Mouse (Mus musculus): ENCODE results near the gene Il4ra.

Gene Il4ra

DNA sequence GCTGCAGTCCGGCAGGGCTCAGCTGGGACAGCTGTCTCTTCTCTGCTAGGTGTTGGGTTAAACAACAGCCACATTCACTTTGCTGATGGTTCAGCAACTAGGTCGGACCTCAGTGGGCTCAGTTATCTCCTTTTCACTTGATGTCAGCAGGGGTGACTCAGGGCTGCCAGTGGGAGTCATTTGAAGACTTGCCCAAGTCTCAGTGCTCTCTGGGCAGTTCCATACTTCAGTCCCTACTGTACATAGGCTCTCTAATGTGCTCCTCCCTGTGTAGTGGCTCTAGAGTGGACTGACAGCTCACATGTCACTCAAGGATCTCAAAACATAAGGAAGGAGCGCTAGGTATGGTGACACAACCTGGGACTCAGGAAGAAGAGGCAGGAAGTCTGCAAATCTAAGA, 8.4 kb upstream of the Il4ra start:
- in situ Hi-C loops (cut with MboI; ENCODE audit: low pct_unique_long_range_greater_than_20kb in 1 of 2, low sequenced_read_pairs in 2 of 2, unreplicated experiment in 1 of 2): no loop called here

DNA sequence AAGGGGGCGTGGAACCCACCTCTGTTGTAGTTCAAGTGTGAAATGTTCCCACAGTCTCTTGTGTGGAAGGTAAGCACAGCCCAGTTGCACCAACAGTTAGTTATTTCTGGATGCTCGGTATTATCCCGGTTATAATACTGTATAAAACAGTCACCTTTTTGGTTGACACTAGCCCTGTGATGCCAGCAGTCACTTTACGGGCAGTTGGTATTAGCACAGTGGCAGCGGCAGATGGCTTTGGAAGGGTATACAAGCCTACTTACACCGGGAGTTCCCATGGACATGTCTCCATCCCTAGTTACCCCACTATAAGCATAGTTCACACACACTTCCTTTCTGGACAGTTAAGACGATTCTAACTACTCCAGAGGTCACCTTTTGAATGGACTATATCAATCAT, 6.6 kb upstream of the Il4ra start:
- in situ Hi-C loops (cut with MboI; ENCODE audit: low pct_unique_long_range_greater_than_20kb in 1 of 2, low sequenced_read_pairs in 2 of 2, unreplicated experiment in 1 of 2): no loop called here

DNA sequence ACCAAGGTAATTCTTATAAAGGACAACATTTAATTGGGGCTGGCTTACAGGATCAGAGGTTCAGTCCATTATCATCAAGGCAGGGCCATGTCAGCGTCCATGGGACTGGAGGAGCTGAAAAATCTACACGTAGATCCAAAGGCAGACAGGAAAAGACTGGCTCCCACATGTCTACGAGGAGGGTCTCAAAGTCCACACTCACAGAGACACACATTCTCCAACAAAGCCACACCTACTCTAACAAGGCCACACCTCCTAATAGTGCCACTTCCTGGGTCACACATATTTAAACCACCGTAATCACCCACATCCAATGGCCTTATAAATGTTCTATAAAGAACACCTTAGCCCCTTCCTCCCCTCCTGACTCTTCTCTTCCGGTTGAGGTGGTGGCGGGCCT, 5.2 kb upstream of the Il4ra start:
- in situ Hi-C loops (cut with MboI; ENCODE audit: low pct_unique_long_range_greater_than_20kb in 1 of 2, low sequenced_read_pairs in 2 of 2, unreplicated experiment in 1 of 2): no loop called here

DNA sequence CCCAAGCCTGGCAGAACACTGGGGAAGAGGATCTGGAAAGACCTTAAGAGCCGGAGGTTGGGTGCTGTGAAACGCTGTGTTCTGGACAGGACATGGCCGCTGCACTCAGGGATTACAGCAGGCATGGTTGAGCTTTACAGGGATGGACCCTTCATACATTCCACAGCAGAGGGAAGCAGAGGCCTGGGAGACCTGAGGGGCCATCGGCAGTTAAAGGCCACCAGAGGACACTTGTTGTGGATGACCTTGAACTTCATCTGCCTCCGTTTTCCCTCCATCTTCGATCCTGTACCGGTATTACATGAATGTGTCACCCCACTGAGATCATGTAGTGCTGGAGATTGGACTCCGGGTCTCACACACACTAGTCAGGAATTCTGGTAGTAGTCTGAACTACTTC, 2.0 kb upstream of the Il4ra start:
- in situ Hi-C loops (cut with MboI; ENCODE audit: low pct_unique_long_range_greater_than_20kb in 1 of 2, low sequenced_read_pairs in 2 of 2, unreplicated experiment in 1 of 2): no loop called here

DNA sequence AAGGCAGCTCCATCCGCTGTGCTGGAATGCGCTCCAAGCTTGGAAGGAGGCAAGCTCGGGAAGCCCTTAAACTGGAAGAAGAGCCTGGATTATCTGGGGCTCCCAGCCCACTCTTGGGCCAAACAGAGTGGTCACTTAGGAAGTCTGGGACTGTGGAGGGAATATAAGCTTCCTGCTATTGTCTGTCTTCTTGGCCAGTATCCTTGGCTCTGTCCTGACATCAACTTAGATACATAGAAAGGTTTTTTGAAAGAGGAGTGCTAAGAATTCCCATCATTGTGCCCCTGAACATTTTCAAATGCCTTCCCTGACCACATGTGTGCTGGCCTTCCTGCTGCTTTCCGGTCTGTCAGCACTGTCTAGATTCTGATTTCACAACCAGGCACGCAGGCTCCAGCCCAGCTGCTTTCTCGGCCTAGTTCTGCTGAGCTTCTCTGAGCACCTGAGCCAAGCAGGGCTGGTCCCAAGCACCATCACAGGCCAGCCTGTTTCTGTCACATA, 989 bp upstream of the Il4ra start:
- in situ Hi-C loops (cut with MboI; ENCODE audit: low pct_unique_long_range_greater_than_20kb in 1 of 2, low sequenced_read_pairs in 2 of 2, unreplicated experiment in 1 of 2): no loop called here

DNA sequence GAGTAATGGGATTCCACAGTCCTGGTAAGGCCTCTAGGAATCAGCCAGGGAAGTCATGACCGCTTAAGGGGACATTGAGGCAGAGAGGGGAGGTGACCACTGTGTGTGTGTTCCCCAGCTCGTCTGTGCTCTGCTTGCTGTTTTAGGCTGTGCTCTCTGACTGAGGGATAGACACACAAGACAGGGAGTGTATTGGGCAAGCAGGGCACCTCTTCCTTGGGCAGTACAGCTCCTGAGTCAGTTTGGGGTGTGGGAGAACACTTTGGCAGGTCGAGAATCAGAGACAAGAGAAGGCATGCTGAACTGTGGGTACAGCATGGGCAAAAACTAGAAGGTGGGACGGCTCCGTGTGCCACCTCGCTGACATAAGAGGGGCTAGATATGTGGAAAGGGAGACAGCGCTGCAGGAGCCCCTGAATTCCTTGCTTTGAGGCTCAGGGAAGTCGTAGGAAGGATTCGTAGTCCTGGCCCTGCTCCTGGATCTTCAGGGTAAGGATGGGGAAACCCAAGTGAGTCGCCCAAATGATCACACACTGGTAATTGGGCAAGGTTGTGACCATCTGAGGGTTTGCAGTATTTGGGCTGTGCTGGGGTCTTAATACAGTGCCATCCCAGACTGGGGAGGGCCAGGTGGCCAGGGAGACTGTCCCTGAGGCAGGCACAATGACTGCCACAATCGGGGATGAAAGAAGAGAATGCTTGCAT, 1.1 kb downstream of the Il4ra start:
- in situ Hi-C loops (cut with MboI; ENCODE audit: low pct_unique_long_range_greater_than_20kb in 1 of 2, low sequenced_read_pairs in 2 of 2, unreplicated experiment in 1 of 2): no loop called here

DNA sequence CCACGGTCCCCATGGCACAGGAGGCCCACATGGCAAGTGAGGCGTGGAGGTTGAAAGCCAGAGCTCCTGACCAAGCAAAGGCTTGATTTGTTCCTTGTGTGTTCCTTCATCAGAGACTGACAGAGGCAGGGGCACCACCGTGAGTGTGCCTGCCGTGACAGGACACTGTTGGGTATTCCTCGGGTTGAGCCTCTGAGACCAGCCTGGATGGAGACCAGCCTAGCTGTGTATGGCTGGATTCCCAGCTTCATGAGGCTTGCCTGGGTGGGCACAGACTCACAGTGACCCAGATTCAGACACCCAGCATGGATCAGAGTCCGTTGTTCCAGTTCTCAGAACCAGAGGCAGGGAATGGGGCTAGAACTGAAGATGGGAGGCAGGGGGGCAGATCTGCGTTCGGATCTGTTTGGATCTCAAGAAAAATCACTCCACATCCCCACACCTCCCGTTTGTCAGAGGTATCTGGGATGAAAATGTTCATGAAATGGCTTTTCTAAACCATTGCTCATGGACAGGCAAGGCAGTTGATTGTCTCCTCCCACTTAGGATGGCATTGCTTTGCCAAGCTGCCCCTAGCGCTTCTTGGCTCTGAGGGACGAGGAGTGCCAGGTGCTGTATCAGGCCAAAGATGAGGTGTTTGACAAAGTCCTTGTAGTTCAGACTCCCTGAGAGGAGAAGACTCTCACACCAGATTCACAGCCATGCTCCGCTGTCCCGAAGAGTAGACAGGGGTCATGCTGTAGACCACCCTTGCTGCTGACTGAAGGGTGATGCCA, 1.9 kb downstream of the Il4ra start:
- in situ Hi-C loops (cut with MboI; ENCODE audit: low pct_unique_long_range_greater_than_20kb in 1 of 2, low sequenced_read_pairs in 2 of 2, unreplicated experiment in 1 of 2): no loop called here

DNA sequence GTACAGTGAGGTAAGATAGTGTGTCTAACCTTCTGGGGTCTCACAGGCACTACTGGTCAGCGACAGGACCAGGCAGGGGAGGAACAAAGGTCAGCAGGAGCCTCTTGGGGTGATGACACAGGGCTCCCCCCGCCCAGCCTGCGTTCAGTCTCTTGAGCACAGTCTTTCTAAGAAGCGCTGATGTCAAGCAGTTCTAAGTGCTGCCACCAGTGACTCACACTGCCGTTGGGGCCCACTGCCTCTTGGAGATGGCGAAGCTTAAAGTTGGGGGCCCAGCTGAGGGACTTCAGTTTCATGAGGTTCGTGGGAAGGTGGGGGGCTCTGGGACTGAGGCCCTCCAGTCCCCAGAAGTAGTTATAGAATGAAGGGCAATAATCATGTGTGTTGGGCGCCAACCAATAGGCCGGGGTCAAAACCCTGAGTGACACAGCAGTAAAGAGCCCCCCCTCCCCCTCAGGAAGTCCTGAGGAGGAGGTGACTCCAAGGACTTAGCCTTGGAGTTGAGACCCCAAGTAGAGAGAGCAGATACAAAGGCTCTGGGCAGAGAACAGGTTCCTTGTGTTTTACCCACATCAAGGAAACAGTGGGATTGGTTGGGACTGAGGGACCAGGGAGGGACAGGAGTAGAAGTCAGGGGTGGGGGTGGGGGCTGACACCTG, 2.7 kb downstream of the Il4ra start:
- in situ Hi-C loops (cut with MboI; ENCODE audit: low pct_unique_long_range_greater_than_20kb in 1 of 2, low sequenced_read_pairs in 2 of 2, unreplicated experiment in 1 of 2): no loop called here

DNA sequence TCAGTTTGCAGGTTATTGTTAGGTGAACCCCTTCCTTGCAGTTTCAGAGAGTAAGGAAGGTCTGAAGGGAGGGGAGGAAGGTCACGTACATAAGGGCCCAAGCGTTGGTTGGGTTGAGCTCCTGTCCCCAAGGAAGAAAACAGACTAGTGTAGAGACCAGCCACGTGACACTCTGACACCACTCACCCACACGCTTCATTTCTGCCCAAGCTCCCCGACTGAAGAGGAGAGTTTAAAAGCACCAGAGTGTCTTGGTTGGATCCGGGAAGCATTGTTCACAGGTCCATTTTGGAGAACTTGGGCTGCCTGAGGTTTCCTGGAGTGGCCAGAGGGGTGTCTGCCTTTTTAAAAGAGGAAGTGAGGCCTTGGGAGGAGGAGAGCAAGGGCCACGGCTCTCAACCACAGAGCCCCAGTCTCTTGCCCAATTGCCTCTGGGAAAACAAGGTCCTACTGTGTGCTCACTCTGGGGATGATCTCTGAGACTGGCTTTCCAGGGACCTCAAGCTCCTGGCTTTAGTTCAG, 3.5 kb downstream of the Il4ra start:
- in situ Hi-C loops (cut with MboI; ENCODE audit: low pct_unique_long_range_greater_than_20kb in 1 of 2, low sequenced_read_pairs in 2 of 2, unreplicated experiment in 1 of 2): no loop called here

DNA sequence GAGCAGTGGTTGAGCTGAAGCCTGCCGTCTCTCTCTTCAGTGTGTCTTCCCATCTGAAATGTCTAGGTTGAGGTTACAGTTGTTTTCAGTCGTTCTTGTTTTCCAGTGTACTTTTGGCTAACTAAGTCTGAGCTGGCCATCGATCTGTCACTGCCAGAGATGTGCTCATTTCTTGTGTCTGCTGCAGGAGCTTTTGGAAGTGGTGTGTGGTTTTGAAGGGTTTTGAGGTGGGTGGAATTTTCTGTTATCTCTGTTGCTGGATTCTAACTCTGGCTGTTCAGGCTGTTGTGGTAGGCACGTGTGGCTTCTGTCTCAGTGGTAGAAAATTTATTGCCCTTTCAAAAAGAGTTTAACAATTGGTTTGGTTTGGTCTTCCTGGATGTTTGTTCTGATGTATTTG, 4.2 kb downstream of the Il4ra start:
- in situ Hi-C loops (cut with MboI; ENCODE audit: low pct_unique_long_range_greater_than_20kb in 1 of 2, low sequenced_read_pairs in 2 of 2, unreplicated experiment in 1 of 2): no loop called here

DNA sequence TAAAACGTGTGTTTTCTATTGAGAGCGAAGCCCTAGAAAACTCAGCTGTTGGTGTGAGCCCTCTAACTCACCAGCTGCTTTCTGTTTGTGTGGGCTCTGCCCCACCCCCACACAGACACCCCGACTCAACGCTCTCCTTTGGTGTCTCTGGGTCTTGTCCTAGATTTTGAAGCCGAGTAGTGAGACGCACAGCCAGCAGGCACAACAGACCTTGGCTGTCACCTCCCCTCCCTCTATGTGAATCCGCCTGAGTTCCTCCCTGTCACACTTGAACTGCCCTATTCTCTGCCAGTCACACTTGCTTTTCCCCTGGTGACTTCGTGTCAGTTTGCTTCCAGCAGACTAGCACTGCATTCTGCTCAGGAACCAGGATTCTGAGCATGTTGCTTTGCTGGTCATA, 4.9 kb downstream of the Il4ra start:
- in situ Hi-C loops (cut with MboI; ENCODE audit: low pct_unique_long_range_greater_than_20kb in 1 of 2, low sequenced_read_pairs in 2 of 2, unreplicated experiment in 1 of 2): no loop called here

DNA sequence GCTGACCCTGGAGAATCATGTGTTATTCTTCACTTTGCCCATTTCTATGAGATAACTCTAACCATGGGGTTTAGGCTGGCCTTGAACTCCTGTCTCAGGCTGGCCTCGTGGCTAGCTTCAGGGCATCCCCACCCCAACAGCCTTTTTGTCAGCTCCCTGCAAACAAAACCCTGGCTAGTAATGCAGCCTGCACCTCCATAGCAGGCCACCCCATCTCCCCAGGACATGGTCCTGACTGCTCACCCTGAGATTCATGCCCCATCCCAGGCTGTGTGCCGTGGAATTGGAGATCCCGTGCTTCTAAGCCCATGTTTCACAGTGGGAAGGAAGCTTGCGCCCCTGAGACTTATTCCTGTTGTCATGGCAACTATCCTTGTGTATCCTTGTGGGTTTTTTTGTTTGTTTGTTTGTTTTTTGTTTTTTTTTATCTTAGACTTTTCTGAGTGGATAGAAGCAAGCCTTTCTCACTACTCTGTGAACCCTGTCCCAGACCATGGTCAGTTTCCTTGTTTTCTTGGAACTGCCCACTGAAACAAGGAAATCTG, 6.6 kb downstream of the Il4ra start:
- in situ Hi-C loops (cut with MboI; ENCODE audit: low pct_unique_long_range_greater_than_20kb in 1 of 2, low sequenced_read_pairs in 2 of 2, unreplicated experiment in 1 of 2): no loop called here

DNA sequence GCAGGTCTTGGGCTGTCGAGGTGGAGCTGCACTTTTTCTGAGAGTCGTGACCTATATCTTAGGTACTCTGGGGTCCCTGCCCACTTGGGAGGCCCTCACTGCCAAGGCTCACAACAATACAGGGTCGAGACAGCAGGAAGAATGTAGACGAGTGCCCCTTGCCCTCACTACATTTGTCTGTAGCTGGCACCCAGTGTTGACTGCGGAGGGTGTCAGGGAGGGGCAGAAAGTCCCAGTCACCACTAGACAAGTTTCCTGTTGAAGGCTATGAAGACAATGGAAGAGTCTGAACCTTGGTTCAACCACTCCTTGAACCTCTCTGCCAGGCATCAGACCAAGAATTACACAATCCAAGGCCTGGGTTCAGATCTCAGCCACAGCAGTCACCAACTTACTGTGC, 7.1 kb downstream of the Il4ra start:
- in situ Hi-C loops (cut with MboI; ENCODE audit: low pct_unique_long_range_greater_than_20kb in 1 of 2, low sequenced_read_pairs in 2 of 2, unreplicated experiment in 1 of 2): no loop called here

DNA sequence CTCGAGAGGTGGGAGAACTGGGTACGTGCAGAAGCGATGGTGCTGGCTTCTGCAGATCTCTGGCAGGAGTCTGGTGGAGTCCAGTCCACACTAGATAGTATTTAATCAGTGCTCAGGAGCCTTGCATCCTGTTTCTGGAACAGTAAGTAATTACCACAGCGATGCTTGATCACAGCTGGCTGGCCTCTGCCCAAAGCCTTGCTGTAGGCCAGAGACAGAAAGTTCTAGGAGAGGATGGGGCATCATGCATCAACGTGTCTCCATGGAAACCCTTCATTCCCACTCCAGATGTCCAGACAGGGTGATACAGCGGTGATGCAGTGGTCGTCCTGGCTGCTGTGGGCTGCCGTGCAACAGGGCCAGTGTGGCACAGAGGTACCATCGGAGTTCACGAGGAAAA, 7.6 kb downstream of the Il4ra start:
- in situ Hi-C loops (cut with MboI; ENCODE audit: low pct_unique_long_range_greater_than_20kb in 1 of 2, low sequenced_read_pairs in 2 of 2, unreplicated experiment in 1 of 2): no loop called here

DNA sequence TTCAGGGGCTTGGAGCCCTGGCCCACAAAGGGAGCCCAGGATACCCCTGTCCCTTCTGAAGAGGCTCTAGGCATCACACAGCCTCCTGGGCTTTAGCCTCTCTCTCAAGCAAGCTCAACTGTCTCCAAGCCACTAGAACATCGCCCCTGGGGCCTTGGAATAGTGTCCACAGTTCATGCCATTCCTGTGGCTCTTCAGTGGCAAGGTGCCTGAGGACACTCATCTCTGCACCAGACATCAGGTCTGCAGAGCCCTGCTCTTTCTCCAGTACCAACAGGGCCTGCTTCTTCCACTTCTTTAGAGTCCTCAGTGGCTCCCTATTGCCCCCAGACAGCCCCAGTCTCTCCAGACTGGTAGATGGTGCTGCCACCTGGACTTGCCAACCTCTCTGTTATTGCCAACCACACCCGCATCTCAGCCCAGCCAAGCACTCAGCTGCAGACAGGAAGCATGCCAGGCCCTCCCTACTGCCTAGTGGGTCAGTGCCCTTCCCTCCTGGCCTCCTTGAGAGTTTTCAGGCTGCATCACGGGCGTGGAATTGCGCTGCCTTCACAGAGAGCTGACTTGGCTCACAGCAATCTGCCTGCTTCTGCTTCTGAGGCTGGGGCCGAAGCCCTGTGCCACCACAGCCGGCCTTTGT, 8.3 kb downstream of the Il4ra start:
- in situ Hi-C loops (cut with MboI; ENCODE audit: low pct_unique_long_range_greater_than_20kb in 1 of 2, low sequenced_read_pairs in 2 of 2, unreplicated experiment in 1 of 2): no loop called here

DNA sequence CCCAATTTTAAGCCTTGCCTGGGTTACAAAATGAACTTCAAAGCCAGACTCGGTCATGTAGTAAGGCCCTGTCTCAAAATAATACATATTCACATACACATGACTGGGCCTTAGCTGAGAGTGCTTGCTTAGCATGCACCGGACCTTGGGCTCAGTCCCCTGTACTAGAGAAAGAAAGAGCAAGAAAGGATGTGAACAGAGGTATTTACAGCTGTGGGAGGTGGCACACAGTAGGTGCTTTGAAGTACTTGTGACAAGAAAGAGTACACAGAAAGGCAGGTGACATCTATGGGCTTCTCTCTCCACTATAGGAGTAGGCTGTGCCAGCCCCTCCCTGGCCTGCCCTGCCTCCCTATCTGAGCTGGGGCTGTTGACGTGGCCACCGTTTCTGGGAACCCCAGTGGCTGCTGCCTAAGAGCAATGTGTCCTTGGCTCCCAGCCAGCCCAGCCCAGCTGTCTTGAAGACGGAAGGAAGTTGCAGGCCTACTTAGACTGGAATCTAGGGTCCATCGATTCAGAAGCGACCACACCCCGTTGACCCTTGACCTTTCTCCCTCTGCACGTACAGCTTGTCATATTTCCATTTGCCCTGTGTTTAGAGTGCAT, 9.3 kb downstream of the Il4ra start:
- in situ Hi-C loops (cut with MboI; ENCODE audit: low pct_unique_long_range_greater_than_20kb in 1 of 2, low sequenced_read_pairs in 2 of 2, unreplicated experiment in 1 of 2): no loop called here

DNA sequence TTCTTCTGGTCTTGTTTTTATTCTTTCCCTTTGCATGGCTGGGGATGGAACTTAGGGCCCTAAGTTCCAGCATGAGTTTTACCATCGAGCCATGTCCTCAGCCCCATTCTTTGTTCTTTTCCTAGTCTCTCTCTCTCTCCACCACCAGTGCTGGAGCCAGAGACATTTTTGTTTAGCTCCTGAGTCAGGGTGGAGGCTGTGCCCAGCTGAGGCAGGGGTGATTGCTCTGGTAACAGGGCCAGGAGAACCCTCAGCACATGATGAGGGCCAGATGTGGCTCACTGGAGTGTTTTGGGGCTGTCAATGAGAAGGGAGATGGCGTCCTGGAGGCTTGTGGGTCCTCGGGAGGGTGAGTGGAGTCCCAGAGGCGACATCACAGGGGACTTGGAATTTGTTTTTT, 10.5 kb downstream of the Il4ra start:
- in situ Hi-C loops (cut with MboI; ENCODE audit: low pct_unique_long_range_greater_than_20kb in 1 of 2, low sequenced_read_pairs in 2 of 2, unreplicated experiment in 1 of 2): no loop called here

DNA sequence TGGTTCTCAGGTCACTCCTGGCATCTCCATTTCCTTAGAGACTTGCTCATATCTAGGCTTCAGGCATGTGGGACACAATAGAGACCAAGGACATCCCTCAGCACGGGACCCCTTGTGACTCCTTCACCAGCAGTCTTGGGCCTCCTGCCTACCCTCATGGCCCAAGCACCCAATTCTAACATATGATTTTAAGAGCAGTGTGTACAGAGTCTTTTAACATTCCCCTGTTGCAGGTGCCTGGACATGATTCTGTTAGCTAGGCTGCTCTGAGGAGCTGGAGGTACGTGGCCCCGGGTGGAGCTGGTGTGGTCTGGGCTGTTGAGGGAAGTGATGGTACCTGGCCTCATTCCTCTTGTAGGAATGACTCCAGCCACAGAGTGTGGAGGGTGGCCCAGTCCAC, 11.2 kb downstream of the Il4ra start:
- in situ Hi-C loops (cut with MboI; ENCODE audit: low pct_unique_long_range_greater_than_20kb in 1 of 2, low sequenced_read_pairs in 2 of 2, unreplicated experiment in 1 of 2): no loop called here

All from mouse embryonic stem cell (cell line).